Mouse (Mus musculus): ENCODE results near the gene Vmac.

The Vmac gene

DNA sequence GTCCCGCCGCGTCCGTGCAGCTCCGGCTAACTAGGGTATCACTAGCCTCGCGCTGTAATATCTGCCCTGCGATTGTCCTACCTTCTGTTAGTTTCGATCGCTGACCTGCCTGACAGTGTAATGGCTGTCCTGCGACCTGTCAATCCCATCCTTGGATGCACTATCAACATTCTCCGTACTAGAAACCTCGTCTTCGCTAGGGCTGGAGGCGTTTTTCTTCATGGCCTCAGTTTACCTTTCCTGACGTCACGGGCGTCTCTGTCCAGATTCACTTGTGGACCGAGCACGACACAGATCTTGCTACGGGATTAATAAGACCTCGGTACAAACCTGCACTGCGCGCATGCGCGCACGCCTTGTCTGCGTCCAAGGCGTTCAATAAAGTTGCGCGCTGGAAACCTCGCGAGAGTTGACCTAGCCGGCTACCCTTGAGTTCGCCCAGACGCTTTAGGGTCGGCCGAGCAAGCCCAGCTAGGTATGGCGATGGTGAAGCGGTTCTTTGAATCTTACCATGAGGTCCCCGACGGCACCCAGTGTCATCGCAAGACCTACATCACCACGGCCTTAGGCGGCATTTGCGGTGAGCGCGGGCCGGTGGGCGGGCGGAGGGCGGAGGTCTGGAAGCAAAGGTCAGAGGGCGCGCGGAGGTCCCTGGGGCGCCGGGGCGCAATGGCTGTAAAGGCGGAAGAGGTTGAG is at the start of gene Vmac, which contains the start of gene Ndufa11:
Gene Vmac, minus strand, starts transcription at position 660 of the 696 bp plus-strand sequence.
Gene Ndufa11, plus strand, starts transcription at position 405 of the 696 bp plus-strand sequence.
- in situ Hi-C loops (cut with MboI): no loop called here

DNA sequence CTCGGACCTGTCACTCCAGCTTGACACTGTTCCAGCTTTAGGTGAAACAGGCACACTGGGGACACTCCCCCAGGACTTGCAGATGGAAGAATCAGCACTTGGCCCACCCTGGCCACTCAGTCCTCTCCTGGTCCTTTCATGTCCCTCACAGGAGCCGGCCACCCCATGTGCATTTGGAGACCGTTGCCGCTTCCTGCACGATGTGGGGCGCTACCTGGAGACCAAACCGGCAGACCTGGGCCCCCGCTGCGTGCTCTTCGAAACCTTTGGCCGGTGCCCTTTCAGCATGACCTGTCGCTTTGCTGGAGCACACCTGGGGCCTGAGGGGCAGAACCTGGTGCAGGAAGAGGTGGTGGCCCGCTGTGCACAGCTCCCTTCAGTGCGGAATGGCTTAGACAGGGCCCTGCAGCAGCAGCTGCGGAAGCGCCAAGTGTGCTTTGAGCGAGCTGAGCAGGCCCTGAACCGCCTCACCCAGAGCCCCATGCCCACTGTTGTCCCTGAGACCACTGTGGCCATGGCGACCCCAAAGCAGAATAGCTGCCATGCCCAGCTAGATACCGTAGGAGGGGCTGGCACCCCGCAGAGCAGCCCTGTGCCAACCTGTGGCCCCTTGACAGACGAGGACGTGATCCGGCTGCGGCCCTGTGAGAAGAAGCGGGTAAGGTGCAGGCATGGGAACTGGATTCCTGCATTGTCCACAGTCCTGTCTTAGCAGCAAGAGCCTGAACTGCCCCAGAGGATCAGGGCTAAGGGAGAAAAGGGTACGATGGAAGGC is 49.0 kb upstream of the Vmac start:
- in situ Hi-C loops (cut with MboI): no loop called here

DNA sequence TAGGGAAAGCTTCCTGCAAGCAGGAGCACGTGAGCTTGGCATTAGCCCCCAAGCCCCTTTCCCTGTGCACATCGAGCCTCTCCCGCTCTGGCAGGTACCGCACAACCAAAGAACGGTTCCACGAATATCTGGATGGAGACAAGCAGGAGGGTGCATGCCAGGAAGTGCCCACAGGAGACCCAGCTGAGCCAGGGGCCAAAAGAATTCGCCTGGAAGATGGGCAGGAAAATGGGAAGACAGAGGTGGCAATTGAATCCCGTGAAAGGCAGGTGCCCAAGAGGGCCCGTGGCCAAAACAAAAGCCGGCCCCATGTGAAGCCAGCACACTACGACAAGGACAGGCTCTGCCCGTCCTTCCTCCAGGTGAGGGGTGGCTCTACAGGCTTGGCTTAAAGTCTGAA is 47.6 kb upstream of the Vmac start:
- in situ Hi-C loops (cut with MboI): no loop called here

DNA sequence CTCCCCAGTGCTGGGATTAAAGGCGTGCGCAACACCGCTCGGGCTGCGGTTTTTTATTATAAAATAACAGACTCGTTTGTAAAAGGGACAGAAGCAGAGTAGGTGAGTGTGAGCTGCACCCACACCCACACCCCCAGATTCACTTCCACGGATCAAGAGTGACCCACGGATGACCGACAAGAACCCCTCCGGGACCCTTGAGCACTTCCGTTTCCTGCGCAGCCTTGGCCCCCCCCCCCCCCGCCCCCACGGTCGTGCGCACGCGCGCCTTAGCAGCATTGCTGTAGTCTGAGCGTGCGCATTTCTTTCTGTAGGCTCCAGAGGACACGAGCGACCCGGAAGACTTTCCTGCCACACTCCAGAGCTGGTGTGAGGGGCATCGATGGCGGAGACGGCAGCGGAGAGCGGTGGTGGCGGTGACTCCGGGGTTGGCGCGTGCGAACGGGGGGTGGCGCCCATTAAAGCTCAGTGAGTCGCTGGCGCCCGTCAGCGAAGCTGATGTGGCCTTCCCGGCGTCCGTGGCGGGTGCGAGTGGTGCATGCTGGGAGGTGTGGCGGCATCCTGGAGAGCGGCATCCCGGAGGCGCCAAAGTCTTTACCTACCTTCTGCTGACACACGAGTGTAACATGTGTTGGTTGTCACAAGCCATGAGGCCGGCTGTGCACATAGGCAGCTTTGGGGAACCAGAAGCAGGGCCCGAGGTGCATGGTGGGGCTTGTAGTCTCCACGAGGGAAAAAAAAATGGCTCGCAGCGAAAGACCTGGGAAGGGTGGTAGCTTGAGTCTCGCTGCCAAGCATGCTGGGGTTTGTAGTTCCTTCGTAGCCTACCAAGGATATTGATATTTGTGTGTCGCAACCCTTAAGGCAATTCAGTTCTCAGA is 46.9 kb upstream of the Vmac start, which contains the start of gene Dus3l:
Gene Dus3l, plus strand, starts transcription at position 284 of the 881 bp plus-strand sequence.
- in situ Hi-C loops (cut with MboI): no loop called here

DNA sequence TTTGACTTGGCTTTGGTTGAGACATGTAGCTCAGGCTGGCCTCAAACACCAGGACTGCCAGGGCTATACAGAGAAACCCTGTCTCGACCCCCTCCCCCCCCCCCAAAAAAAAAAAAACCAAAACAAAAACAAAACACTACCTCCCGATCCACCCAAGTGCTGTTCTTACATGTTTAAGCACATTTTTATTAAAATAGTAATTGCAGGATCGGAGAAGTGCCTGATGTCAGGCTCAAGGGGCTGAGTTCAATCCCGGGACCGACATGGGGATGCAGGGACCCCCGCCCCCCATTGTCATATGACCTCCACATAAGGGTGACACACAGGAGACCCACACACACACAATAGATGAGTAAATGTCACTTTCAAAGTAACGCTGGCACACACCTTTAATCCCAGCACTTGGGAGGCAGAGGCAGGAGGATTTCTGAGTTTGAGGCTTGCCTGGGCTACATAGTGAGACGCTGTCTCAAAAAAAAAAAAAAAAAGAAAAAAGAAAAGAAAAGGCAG is 46.0 kb upstream of the Vmac start:
- in situ Hi-C loops (cut with MboI): no loop called here

DNA sequence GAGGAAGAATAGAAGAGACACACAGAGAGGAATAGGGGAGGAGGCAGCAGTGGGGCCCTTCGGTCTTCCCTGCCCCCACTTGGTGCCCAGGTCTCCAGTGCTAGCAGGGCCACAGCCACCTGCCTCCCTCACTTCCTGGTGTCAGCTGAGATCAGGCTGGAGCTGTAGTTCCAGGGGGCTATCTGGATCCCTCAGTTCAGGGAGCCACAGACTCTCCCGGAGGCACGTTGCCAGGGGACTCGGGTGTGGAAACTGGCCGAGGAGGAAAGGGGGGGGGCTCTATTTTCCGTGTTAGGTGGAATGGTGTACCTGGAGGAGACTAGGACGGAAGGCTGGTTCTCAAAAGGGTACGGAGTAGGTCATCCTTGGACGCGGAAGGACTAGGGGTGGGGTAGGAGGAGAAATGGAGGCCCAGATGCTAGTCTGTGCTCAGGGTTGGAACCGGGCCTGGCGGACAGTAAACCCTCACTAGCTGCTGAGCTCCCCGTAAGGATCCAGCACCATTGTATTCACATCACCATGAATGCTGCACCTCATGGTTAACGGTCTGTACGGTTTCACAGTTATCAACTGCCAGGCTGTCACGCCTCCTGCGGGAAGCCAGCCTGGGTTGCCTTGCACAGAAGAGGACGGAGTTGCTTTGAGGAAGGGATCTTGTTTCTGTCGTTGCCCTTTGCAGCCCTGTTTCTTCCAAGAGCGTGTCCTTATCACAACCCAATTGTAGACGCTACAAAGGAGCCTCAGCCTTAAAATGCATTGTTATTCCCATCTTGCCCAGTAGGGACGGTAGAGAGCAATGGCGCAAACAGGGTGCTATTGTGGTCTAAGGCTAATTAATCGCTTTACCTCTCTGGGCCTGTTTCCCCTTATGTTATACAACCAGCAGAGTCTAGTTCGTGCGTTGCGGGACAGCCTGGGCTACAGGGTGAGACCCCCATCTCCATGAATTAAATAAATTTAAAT is 45.2 kb upstream of the Vmac start:
- in situ Hi-C loops (cut with MboI): no loop called here

DNA sequence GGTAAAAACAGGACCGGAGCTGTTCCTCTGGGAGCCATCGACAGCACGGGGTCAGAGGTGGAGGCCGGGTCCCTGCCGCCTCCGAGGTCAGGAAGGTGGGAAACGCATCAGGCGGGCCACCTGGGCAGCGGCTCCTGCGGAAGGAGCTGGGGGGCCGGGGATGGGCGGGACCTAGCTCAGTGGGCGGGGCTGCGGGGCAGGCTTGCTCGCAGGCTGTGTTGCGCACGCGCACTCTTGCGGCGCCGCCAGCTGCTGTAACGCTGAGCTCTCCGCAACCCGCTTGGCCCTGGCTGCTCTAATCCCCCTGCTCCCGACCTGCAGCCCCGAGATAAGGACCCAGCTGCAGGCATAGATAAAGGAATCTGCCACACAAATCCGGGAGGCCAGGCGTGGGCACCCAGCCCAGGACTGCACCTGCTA is 44.2 kb upstream of the Vmac start:
- in situ Hi-C loops (cut with MboI): no loop called here

DNA sequence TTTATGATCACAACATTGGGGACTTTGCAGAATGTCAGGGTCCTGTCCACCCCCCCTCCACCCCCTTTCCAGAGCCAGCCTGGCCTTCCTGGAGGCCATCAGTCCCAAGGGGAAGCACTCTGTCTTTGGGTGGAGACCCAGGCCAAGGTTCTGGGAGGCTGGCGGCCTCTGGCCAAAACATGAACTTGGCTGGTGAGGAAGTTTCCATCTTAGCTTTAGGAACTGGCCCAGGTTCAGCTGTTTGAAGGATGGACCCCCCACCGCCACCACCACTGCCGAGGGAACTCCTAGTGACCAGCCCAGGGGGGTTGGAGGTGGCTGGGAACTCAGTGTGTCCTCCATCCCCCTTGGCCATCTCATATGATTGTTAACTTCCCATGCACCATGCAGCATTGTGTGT is 43.3 kb upstream of the Vmac start:
- in situ Hi-C loops (cut with MboI): no loop called here

DNA sequence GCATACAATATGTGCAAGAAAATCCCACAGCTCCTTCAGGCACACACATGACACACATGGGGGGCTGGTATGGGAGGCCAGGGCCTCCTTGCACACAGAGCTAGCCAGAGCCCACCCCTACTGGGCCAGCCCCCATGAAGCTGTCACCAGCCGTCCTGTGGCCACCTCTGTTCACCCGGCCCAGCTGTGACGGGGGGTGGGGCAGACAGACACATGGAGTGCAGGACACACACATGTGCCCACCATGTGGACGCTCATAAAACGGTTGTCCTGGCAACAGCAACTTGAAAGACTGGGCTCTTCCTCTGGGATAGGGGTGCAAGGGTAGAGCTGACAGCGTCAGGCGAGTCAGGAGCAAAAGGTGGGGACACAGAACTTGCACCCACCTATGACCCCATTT is 41.4 kb upstream of the Vmac start:
- in situ Hi-C loops (cut with MboI): no loop called here

DNA sequence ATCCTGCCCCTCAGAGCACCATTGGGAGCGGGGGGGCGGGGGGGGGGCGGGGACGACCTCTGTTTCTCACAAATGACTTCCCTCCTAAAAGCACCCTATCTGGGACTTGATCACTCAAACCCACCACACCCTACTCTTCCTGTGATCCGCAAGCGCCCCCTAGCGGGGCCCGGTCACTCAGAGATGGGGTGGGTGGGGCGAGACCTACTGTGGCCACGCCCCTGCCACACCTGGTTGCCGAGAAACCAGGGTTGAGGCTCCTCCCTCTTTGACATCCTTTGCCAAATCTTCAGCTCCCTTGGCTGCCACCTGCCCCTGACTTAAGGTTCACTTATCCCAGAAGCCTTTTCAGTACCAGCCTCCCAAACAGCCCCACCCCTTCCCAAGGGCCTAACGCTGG is 40.3 kb upstream of the Vmac start:
- in situ Hi-C loops (cut with MboI): no loop called here

DNA sequence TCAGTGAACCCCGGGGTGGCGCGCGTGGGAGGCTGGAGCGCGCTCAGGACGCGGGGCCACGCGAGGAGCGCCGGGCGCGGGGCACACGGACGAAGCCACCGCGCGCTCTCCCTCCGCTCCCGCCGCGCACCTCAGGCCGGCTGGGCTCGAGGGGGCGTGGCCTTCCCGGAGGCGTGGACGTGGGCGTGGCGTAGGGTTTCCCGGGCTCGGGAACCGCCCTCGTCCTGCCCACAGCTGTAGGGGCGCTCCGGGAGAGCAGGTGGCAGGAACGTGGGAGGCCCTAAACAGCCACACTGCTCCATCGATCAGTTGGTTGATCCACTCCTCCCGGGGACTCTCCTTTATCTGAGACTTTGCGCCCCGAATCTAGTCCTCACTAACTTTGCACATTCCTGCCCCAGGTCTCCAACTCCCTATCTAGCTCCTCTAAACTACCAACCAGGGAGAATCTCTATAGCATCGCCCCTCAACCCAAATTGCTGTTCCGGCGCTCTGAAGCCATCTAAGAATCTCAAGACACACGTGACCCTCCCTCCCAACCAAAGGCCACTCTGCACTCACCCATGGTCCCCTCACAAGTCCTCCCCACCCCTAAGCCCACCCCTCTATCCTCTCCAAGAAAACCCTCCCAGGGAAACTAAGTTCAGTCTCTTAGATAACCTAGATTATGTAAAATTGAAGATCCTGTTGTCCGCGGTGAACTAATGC is 39.7 kb upstream of the Vmac start, which contains the start of gene Nrtn:
Gene Nrtn, minus strand, starts transcription at position 115 of the 708 bp plus-strand sequence.
- in situ Hi-C loops (cut with MboI): no loop called here

DNA sequence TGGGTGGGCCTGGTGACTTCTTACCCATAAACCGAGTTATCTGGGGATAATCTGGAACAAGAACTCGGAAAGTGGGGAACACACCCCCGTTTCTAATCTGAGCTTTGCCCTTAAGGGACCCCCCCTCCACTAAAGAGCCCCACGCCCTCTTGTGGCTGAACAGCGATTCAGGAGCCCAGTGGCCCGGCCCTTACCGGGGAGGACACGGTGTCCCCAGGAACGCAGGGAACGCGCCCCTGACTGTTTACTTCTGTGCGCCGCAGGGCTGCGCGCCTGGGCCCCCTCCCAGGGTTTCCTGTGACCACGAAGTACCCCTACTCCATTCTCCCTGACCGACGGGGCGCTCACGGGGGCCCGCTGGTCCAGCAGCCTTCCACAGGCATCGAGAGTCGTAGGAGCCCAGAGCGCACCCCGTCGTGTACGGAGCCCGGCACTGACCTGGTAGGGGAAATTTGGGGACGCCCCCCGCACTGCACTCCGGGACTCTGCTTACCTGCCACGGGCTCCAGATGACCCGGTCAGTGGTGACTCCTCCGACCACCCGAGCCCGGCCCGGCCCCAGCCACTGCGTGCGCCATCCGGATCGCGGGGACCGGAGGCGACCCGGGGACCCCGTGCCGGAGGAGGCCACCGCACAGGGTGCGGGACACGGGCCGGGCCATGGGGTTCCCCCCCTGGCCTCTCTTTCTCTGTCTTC is 39.0 kb upstream of the Vmac start:
- in situ Hi-C loops (cut with MboI): no loop called here

DNA sequence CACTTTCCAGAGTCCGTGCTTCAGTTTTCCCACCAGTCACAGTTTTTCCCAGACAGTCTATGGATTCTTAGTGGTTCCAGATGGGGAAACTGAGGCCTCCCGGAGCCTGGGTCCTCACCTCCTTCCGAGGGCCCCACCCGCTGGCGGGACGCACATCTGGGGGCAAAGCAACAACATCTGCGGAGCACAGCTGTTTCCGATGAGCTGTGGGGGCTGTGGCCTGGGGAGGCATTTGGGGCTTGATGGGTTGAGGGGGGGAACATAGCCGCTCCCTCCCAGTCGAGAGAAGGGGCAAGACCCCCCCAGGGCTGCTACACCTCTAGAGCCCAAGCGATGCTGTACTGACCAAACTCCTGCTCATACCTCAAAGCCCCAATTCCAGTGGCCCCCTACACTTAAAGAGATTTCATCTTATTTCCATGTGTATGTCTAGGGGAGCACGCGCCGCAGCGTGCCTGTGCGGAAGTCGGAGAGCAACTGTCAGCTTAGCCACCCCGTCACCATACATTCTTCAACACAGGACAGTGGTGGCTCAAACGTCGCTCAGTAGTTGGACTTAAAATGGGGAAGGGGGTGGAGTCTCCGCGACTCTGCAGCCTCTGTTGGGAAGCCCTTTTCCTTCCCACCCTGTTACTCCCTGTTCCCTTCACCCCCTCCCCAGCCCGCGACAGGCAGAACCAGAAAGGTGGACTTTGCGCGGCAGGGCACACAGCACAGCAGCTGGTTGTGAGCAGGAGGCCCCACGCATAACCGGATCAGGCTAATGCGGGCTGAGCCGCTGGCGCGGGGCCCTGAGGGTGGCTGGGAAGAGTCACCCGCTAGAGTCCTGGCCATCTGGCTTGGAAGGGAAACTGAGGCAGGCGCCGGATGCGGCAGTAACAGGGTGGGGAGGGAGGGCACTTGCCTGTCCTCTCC is 36.7 kb upstream of the Vmac start:
- in situ Hi-C loops (cut with MboI): no loop called here

DNA sequence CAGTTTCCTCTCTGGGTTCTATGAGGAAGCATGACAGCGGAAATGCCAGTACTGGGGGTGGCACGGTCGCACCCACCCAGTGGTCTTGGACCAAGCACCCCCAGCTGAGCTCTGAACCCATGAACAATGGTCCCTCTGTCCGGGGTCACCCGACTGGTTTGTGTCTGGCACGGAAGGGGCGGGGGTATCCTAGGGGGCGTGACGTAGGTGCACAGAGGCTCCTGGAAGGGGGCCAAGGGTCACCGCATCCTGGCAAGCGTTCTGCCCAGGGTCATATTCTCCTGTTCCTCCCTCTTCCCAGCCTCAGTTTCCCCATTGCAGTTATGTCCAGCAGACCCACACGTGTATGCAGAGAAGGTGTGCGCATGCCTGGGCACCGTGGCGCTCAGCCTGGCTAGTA is 35.6 kb upstream of the Vmac start:
- in situ Hi-C loops (cut with MboI): no loop called here

DNA sequence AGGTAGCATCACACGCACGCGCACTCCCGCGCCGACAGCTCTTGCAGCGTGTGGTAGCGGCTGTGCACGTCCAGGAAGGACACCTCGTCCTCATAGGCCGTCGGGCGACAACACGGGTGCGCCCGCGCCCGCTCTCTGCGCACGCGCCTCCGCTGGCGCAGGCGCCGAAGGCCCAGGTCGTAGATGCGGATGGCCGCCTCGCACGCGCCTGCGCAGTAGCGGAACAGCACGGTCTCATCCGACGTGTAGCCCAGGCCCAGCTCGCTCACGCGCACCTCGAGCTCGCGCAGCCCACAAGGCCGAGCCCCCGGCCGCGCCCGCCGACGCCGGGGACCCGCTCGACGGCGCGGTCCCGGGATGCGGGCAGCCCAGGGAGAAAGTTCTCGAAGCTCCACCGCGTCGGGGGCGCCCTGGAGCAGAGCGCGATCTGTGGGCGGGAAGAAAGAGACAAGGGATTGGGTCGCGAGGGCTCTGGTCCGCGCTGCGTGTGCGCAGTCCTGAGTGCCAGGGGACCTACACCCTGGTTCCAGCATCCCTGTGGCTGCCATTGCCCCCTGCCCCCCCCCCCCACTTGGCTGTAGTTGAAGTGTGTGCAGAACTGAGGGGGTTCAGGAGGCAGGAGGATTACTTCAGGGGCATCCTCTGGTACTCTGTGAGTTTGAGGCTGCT is 33.7 kb upstream of the Vmac start:
- in situ Hi-C loops (cut with MboI): no loop called here

DNA sequence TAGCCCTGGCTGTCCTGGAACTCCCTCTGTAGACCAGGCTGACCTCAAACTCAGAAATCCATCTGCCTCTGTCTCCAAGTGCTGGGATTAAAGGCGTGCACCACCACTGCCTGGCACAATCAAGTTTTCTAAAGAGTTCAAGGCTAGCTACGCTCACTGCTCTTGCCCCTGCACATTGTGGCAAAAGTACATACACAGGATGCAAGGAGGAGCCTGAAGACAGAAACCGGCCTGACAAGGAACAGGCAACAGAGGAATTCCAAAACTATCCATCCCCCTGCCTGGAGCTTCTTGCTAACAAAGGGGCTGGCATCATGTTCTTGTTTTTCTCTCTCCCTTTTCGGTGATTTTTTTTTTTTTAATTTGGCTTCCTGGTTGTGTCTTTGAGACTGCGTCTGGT is 26.4 kb upstream of the Vmac start:
- in situ Hi-C loops (cut with MboI): no loop called here

DNA sequence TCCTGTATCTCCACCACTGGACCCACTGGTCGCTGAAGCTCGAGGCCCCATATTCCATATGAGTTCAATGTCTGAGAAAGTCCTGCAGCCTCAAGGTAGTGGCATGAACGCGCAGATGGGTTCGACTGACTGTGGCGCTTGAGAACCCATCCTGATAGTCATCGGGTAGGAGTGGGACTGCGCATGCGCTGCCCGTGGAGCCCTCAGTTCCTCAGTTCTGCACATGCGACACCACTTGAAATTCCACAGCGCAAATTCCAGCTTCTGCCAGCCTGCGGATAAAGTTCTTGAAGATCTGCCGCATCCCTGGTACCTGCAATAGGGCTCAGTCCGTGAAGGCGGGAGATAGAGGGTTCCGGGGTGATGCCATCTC is 23.0 kb upstream of the Vmac start:
- in situ Hi-C loops (cut with MboI): no loop called here

All from mature B cell (primary cell).